Mouse (Mus musculus) C2C12 (cell line): ENCODE measurements around the gene Ift140.

ENCODE experiments used
- CEBPB ChIP-seq: IDR thresholded peaks from one replicate; pipeline ENCODE4 v1.6.1; 2011; ENCODE audit warnings: low read depth, mild to moderate bottlenecking, control low read depth, moderate library complexity
- CTCF ChIP-seq: IDR thresholded peaks from one replicate; pipeline ENCODE4 v1.5.1; 2011; ENCODE audit not compliant: control insufficient read depth, insufficient read depth, insufficient read length
- MAX ChIP-seq: IDR thresholded peaks from one replicate; pipeline ENCODE4 v1.6.1; 2011; ENCODE audit warnings: mild to moderate bottlenecking, control low read depth
- MYOD1 ChIP-seq: IDR thresholded peaks from one replicate; pipeline ENCODE4 v1.6.1; 2011; ENCODE audit warnings: low read depth; ENCODE audit not compliant: control insufficient read depth, insufficient read length
- MYOG ChIP-seq: IDR thresholded peaks from one replicate; pipeline ENCODE4 v1.6.1; 2011; ENCODE audit not compliant: control insufficient read depth, insufficient read length; ENCODE audit errors: extremely low read depth
- USF1 ChIP-seq: IDR thresholded peaks from one replicate; pipeline ENCODE4 v1.6.1; 2011; ENCODE audit warnings: low read depth, mild to moderate bottlenecking, control low read depth, moderate library complexity

DNA sequence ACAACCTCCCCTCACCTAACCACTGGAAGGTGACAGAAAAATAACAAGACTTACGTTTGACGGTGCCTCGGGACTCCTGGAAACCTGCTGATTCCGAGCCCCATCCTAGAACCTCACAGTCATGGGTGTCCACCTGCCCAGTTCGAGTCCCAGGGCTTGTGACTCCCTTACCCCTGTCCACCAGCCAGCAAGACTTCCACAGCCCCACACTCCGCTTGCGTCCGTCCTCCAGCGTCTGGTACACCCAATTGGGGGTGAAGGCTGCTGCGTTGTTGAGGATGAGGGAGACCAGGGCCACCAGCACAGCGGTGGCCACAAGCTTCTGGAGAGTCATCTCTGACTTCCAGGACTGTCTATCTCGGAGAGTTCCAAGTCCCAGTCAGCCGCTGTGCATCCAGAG, 64.3 kb downstream of the Ift140 start:
- TF ChIP-seq CTCF (no peak), USF1 (no peak), MYOG (no peak), MYOD1 (no peak), MAX (no peak), CEBPB (no peak)
